Mouse (Mus musculus) C2C12 (cell line): ENCODE measurements around the gene Hfe2. TPM values are rescaled to one million over a fixed set of nuclear protein-coding genes. Genes with fewer than 3 reads are reported as not detected.

Experiments used
- H3K27me3 ChIP-seq: one replicate; pipeline ENCODE4 v1.6.1; 2011; ENCODE audit not compliant: control insufficient read depth, insufficient read depth, insufficient read length
- H3K36me3 ChIP-seq: one replicate; pipeline ENCODE4 v1.6.1; 2011; ENCODE audit not compliant: control insufficient read depth, insufficient read depth
- H3K4me3 ChIP-seq: one replicate; pipeline ENCODE4 v1.5.1; 2011; ENCODE audit warnings: mild to moderate bottlenecking, control low read depth; ENCODE audit not compliant: poor library complexity, insufficient read depth, severe bottlenecking
- H3K79me2 ChIP-seq: one replicate; pipeline ENCODE4 v1.6.1; 2011; ENCODE audit not compliant: control insufficient read depth, insufficient read depth
- H3K79me3 ChIP-seq: one replicate; pipeline ENCODE4 v1.6.1; 2011; ENCODE audit warnings: low read depth, control low read depth
- H3ac ChIP-seq: one replicate; pipeline ENCODE3; 2011; ENCODE audit warnings: low read depth; ENCODE audit not compliant: control insufficient read depth, insufficient read length
- CTCF ChIP-seq: IDR thresholded peaks from one replicate; pipeline ENCODE4 v1.5.1; 2011; ENCODE audit not compliant: control insufficient read depth, insufficient read depth, insufficient read length
- FOSL1 ChIP-seq: IDR thresholded peaks from one replicate; pipeline ENCODE4 v1.8.0; 2011; ENCODE audit warnings: mild to moderate bottlenecking, low read length; ENCODE audit not compliant: poor library complexity, insufficient read depth, severe bottlenecking
- MAX ChIP-seq: IDR thresholded peaks from one replicate; pipeline ENCODE4 v1.6.1; 2011; ENCODE audit warnings: mild to moderate bottlenecking, control low read depth
- MYOD1 ChIP-seq: IDR thresholded peaks from one replicate; pipeline ENCODE4 v1.6.1; 2011; ENCODE audit warnings: low read depth; ENCODE audit not compliant: control insufficient read depth, insufficient read length
- MYOG ChIP-seq: IDR thresholded peaks from one replicate; pipeline ENCODE4 v1.6.1; 2011; ENCODE audit not compliant: control insufficient read depth, insufficient read length; ENCODE audit errors: extremely low read depth
- polyA plus RNA-seq: library from polyadenylated mRNA; unstranded; fragments of >200 nt; fragmentation: generic; extraction: Trizol; gene quantifications from one replicate; pipeline ENCODE4 v1.2.1, GENCODE M21; 2012; ENCODE audit warnings: missing spikeins

Gene Hfe2
- polyA plus RNA-seq, 1 experiment = 0.23 TPM

- peak within 1 kb of the TSS; percentile 18 for H3K4me3 ChIP-seq
- no peaks in the 10 kb centered on the region for H3K79me2 ChIP-seq
- no peaks in the 10 kb centered on the region for H3K79me3 ChIP-seq
- peak within 1 kb of the TSS; percentile 67 for H3ac ChIP-seq
- no peaks in the 10 kb centered on the region for H3K36me3 ChIP-seq
- TF ChIP-seq MAX (peak; percentile 96), CTCF (no peak), FOSL1 (no peak)
- H3K27me3 ChIP-seq = no peaks in the 10 kb centered on the region
Measured at GRCm38 (mm10) chr3:96576690-96577541, 51.9 kb downstream of the Hfe2 start, which contains the start of gene Gm16253. Gm16253 (plus strand) TSS chr3:96576984.

- Histone ChIP-seq H3ac (peak overlapping the region; percentile 67), H3K4me3 (no peak overlapping the region)
- no peak for TF ChIP-seq CTCF
- no peak for TF ChIP-seq MYOG
- TF ChIP-seq MYOD1 = no peak
- no peak for TF ChIP-seq FOSL1
Measured at GRCm38 (mm10) chr3:96577566-96577965, 52.6 kb downstream of the Hfe2 start.

More at GRCm38 (mm10) chr3:96577566-96577965, 52.6 kb downstream of the Hfe2 start:
- Histone ChIP-seq H3K79me3 (no peaks in the 10 kb centered on the region), H3K79me2 (no peaks in the 10 kb centered on the region), H3K27me3 (no peaks in the 10 kb centered on the region), H3K36me3 (no peaks in the 10 kb centered on the region)

Other genes with a start within 250 kb of the Hfe2 start
- 0.02 TPM for gene Fcgr1, start 231.2 kb upstream of the Hfe2 start, polyA plus RNA-seq
- not detected for gene BC107364, start 72.9 kb upstream of the Hfe2 start, polyA plus RNA-seq
- gene Txnip, start 32.8 kb downstream of the Hfe2 start, polyA plus RNA-seq = 1.2 TPM
- 0.20 TPM for gene Gm16253, start 51.8 kb downstream of the Hfe2 start, polyA plus RNA-seq
- 6.2 TPM for gene Polr3gl, start 69.0 kb downstream of the Hfe2 start, polyA plus RNA-seq
- 3.7 TPM for gene Ankrd34a, start 71.5 kb downstream of the Hfe2 start, polyA plus RNA-seq
- gene Lix1l, start 76.0 kb downstream of the Hfe2 start, polyA plus RNA-seq = 24.2 TPM
- 80.3 TPM for gene Rbm8a, start 104.8 kb downstream of the Hfe2 start, polyA plus RNA-seq
- gene Pex11b, start 110.2 kb downstream of the Hfe2 start, polyA plus RNA-seq = 19.9 TPM
- gene Gm42957, start 110.3 kb downstream of the Hfe2 start, polyA plus RNA-seq = 0.01 TPM
- gene Itga10, start 120.4 kb downstream of the Hfe2 start, polyA plus RNA-seq = 1.2 TPM
- 0.09 TPM for gene Ankrd35, start 145.0 kb downstream of the Hfe2 start, polyA plus RNA-seq
- 19.2 TPM for gene Pias3, start 171.2 kb downstream of the Hfe2 start, polyA plus RNA-seq
- gene Nudt17, start 183.4 kb downstream of the Hfe2 start, polyA plus RNA-seq = 3.2 TPM
- gene Polr3c, start 202.5 kb downstream of the Hfe2 start, polyA plus RNA-seq = 36.1 TPM
- gene Rnf115, start 202.5 kb downstream of the Hfe2 start, polyA plus RNA-seq = 13.5 TPM